Mouse (Mus musculus) layer of hippocampus, adult 8-10 months (tissue): ENCODE measurements around the gene Dstyk. TPM values are rescaled to one million over a fixed set of nuclear protein-coding genes. Genes with fewer than 3 reads are reported as not detected.
"Not testable (repeated sequence)": the region's sequence is repeated elsewhere in the genome, so short reads cannot be mapped to it uniquely, and the experiment has no call there.

ENCODE experiments used
- DNase-seq, 2 experiments: peaks; one replicate each; pipeline ENCODE4 v3.0.0; 2022; ENCODE audit warnings: low spot score in 2 of 2
- total RNA-seq, 4 experiments: library from RNA; stranded (reverse); gene quantifications; 2 replicates each; pipeline ENCODE4 v1.2.4; 2022

Gene Dstyk
- total RNA-seq, 4 experiments from 2014 or later, result 41.2 to 53.1 (median 47.5) TPM

DNA sequence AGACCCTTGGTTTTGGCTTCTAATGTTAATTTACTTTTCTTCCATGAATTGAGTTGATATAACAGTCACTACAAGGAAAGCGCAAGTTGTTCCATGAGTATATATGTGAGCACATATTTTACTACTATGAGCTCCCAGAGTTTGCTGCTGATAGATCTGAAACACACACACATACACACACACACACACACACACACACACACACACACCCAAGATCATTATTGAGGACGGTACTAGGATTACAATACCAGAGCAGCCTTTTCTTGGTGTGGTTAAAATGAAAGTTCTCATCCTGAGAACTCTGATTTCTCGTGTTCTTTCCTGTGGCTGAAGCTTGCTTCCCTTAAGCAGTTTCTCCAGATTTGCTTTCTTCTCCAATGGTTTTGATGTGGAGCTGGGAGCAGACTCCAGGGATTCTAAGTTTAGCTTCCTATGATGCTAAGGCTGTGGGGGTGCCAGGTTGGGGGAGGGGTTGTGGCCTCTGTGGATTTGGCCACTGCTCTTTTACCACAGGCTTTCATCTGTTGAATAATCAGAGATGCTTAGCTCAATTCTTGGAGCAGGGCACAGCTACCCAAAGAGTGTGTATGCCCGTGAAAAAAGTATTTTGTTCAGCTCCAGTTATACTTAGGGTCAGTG is 19.1 kb downstream of the Dstyk start:
- DNase-seq, result no peak

DNA sequence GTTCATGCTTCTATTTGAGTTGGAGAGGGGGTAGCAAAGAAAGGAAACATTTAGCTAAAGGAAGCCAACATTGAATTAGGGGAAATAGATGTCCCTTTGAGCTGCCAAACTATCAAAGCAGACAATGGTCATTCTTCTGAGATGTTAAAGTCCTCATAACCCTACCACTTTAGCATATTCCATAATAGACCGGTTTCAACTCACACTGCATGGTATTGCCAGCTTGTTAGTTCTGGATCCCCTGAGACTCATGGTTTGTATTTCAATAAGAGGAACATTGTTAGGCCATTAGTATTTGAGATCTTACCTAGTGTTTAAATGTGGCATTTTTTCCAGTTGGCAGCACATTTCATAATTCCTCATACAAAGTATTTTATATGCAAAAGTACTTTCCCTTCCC is 19.6 kb downstream of the Dstyk start:
- DNase-seq, result no peak

DNA sequence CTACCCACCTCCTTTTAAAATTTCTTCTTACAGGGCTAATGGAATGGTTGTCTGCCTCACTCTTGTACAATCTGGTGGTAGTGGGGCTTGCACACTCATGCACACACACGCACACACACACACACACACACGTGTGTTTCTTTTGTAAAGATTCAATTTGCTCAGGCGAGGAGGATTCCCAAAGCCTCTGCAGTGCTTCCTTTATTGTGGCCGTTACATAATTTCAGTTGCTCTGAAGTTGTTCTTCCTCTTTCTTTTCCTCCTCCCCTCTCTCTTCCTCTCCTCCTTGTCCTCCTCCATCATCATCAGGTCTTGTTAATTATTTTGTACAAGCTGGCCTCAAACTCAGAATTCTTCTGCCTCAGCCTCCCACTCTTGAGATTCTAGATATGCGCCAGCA is 20.0 kb downstream of the Dstyk start:
- DNase-seq, result no peak

DNA sequence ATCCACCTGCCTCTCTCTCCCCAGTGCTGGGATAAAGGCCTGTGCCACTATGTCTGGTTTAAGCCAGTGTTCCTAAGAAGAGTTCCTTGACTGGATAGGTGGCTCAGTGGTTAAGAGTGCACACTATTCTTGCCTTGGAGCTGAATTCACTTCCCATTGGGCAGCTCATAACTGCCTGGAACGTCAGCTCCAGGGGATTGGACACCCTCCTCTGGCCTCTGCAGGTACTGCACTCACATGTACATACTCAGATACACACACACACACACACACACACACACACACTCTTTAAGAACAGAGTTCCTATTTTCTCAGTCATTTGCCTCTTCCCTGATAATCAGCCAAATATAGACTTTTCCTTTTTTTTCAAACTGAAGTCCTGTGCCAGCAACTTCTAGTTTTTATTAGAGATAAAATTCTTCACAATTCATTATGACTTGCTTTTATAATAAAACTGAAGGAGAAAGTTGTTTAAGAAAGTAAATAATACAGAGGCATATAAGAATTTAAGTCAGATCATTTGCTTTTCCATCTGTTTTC is 23.6 kb downstream of the Dstyk start:
- DNase-seq, result no peak

DNA sequence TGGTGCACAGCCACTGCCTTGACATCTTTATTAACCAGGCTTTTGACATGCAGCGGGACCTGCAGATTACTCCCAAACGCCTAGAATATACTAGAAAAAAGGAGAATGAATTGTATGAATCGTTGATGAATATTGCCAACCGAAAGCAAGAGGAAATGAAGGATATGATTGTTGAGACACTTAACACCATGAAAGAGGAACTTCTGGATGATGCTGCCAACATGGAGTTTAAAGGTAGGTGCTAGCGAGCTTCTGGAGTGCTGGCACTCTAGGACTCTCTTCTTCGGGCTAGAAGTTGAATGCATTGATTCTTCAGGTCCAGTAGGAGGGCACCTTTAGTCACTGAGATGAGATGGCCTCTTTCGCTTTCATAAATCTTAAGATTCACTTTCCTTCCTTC is 32.4 kb downstream of the Dstyk start:
- no peak for DNase-seq

DNA sequence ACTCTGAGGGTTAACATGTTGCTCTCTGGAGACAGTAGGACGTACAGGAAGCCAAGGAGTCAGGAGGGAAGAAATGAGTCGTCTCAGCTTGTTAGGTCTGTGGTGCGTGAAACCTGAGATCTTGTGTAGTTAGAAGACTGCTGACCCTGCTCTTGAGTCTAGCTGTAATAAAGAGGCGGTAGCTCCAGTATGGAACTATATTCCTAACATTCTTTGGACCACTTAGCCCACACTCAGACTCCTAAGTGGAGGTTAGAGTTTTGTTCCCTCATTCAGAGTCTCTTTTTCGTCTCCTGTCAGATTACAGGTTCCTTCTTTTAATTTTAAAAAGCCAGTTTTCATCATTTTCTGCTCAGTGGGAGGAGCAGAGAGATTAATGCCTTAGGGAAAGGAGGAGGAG is 47.3 kb downstream of the Dstyk start:
- DNase-seq, result no peak

DNA sequence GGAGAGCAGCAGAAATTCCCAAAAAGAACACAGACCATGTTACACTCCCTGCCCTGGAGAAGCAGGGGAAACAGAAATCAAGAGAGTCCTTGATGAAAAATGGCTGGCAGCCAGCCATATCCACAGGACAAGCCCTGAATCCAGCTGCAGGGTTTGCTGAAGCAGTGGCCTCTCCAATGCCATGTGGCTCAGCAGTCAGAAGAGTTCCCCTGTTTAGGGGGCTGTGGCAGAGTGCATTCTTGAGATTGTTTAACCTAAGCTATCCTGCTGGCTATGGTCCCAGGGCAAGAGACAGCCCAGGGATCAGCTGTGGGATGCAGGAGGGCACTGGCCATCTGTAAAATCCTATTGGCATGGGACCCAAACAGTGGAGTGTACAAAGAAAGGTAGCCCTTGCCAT is 51.6 kb downstream of the Dstyk start:
- no peak for DNase-seq

DNA sequence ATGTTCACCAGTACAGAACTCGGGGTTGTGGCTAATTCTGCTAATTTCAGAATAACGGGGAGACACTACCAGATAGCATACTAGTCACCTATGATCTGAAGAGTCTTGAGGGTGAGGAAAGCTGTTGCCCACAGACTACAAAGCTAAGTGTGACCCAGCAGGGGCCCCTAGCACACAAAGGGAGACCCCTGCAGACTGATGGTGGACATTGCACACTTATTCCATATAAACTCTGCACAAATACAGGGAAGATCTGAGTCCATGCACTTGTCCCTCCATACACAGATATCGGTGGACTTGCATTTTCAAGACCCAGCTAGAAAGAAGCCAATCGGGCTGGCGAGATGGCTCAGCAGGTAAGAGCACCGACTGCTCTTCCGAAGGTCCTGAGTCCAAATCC is 52.2 kb downstream of the Dstyk start:
- no peak for DNase-seq

DNA sequence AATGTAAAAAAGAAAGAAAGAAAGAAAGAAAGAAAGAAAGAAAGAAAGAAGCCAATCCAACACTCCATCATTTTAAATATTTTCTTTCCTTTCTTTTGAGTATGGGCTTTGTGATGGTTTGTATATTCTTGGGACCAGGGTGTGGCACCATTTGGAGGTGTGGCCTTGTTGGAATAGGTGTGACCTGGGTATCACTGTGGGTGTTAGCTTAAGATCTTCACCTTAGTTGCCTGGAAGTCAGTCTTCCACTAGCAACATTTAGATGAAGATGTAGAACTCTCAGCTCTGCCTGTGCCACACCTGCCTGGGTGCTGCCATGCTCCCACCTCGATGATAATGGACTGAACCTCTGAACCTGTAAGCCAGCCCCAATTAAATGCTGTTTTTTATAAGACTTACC is 52.7 kb downstream of the Dstyk start:
- not testable (repeated sequence) for DNase-seq

DNA sequence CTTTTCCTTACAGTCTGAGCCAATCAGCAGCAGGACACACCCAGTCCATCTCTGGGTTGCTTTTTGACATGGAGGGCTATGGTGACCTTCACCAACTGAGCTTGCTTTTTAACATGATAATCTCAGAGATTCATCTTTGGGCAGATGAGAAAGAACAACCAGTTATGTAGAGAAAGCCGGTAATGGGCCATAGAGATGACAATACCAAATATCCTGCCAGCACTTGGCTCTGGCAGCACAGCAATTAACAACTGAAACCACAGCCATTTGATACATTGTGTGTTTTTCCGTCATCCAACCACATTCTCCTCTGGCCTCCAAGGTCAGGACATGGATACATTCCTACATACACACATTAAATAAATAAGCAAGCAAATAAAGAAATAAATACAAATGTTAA is 53.7 kb downstream of the Dstyk start:
- DNase-seq, result no peak

DNA sequence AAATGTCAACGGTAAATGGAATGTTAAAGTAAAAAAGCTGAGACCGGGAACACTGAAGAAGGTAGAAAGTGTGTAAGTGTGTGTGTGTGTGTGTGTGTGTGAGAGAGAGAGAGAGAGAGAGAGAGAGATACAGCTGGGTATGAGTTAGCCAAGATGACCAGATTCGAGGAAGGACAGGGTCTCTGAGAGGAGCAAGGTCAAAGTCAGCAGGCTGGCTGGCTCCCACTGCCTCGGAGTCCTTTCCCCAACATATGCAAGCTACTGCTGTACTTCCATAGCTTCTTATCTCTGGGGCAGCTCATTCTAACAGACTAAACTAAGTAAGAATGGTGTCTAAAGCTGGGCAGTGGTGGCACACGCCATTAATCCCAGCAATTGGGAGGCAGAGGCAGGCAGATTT is 54.1 kb downstream of the Dstyk start:
- DNase-seq, result no peak

DNA sequence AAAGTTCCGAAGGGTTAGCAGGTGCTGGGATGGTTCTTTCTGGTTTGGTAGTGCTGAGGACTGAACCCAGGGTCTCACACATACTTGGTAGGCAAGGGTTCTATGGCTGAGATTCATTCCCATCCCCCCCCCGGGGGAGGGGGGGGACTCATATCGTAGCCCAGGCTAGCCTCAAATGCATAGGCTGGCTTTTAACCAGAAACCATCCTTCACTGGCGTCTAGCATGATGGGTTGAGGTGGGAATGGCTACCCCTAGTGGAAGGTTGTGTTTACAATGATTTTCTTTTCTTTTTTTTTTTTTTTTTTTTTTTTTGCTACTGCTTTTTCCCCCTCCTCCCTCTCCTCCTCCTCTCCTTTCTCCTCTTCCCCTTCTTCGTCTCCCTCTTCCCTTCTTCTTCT is 55.2 kb downstream of the Dstyk start:
- DNase-seq, result no peak

DNA sequence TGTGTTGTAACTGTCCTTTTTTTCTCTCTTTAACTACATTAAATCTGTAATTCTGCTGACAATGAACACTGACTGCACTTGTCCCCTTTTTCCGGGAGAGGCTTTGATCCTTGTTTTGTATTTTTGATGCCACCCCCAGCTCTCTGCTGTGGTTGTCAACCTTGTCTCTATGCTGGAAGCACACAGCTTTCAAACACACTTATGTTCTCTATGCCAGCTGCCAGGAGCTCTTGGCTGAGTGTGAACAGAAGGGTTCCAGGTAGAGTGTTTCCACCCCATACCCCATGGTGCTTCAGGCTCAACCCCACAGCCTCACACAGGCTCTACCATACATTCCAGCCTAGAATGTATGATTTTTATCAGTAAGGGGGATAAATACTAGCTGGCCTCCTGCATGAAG is 57.1 kb downstream of the Dstyk start:
- DNase-seq, result peak in 1 of 2 experiments; percentile 39

DNA sequence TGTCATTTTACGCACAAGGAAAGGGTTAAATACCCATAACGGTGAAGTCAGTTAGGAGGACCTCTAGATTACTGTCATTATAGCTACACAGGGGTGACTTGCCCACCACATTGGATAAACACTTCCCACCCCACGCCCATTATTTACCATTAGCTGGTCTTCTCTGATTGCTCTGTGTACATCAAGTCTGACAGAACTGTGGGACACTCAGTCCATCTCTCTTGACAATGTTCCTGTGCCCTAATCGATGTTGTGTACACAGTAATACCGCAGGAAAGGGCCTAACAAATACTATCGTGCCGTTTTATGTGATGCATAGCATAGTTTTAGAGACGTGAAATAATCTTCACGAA is 59.2 kb downstream of the Dstyk start:
- DNase-seq, result no peak

DNA sequence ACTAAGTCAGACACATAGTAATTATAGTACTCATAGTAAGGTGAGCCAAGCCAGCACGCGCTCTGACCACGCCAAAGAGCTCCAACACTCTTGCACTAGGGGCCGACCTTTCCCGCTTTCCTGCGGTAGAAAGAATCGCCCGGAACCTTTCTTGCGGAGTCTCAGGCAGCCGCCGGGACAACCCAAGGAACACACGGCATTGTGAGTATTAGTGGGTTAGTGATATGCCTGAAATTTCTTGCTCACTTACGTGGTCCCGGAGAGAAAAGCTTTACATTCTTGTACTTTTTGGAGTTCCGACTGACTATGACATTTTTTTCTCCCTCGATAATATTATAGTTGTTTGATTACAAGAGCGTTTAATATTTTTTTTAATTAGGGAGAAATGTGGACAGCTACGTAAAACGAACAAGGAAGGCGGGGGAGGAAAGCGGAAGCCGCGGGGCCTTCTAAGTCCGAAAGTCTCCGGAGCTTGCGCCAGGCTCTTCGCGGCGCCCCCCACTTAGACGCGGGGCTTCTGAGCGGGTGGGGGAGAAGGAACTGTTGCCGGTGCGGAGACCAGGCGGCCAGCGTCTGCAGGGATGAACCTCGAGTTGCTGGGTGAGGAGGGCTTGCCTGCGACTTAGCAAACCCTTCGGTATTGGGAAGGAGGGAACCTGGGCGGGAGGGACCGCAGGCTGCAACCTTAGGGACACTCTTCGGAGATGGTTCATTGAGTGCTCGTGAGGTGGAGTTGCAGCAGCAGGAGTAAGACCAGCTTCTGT is 59.8 kb downstream of the Dstyk start, which contains the start of gene Rbbp5:
Rbbp5 (plus strand) TSS at position 438 of the 764 bp plus-strand sequence.
- DNase-seq, result peak; percentile 74 to 81

DNA sequence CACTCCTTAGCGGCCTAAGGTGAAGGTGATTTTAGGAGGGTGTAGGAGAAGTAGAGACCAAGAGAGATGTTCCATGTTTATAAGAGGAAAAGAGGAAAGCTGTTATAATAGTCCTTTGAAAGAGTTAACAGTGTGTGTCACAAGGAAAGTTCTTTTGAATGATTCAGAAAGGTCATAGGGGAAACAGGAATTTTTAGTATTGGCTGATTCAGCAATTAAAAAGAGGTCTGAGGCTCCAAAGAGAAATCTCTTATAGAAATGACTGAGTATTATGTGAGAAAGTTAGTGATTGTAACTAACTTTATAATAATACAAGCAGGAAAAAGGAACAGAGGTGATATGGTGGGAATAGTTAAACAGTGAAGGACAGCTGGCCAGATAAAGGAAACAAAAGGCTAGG is 62.1 kb downstream of the Dstyk start:
- no peak for DNase-seq

DNA sequence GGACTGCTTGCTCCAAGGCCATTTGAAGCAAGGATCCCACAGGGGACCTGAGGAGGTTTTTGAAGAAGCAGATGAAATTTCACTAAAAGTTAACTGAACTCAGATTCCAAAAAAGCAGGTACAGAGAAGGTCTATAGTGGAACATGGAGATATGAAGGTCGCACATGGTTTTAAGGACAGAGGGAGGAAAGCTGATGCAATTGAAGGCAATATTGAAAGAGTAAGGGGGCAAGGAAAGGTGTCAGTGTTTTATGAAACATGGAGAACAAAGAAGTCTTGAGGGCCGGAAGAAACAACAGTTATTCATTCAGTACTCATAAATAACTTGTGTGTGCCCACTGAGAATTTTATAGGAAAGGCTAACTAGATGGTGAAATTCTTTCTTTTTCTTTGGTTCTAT is 64.3 kb downstream of the Dstyk start:
- no peak for DNase-seq

DNA sequence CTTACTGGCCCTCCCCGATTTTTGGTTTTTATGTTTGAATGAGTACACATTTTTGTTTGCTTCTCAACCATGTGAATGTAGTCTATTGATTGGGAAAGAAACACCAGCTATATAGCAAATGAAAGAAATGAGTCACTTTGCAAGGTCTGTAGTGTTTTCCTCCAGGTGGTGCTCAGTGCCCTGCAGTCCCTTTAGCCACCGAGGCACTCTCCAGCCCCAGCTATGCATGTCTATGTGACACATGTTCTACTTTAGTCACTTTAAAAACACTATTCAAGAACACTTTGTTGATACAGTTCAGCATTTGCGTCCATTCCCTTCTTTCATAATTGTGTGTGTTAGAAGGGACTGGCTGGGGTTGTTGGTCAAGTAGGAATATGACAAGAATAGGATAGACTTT is 65.9 kb downstream of the Dstyk start:
- no peak for DNase-seq

DNA sequence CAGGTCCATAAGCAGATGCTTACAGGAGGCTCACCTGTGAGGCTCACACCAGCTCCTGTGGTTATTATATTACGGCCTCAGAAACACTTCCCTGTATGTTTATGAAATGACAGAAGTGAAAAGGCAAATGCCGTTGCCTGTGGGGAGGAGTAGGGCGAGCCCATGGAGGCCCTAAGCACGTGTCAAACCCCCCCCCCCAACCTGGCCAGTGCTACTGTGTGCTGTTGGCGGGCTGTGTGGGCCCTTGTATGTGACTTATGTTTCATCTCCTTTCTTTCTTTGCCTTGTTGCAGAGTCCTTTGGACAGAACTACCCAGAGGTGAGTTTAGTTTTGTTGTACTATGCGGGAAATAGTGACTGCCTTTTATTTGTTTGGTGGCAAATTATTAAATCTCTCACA is 66.4 kb downstream of the Dstyk start:
- DNase-seq, result no peak

DNA sequence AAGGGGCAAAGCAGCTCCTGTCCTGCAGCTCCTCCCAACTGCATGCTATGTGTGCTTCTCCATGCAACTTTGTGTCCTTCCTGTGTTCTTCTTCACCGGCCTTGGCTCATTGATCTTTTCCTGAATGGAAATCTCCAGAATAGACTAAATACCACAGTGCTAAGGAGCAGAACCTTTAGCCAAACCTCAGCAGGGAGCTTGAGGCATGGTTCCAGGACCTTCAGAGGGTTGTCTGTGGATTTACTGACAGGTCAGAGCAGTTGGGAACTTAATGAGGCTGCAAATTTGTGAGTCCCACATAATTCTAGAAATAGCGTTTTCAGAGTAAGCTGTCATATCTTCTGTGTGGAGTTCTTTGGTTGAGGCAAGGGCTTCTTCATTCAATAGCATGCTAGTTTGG is 83.2 kb downstream of the Dstyk start:
- no peak for DNase-seq

DNA sequence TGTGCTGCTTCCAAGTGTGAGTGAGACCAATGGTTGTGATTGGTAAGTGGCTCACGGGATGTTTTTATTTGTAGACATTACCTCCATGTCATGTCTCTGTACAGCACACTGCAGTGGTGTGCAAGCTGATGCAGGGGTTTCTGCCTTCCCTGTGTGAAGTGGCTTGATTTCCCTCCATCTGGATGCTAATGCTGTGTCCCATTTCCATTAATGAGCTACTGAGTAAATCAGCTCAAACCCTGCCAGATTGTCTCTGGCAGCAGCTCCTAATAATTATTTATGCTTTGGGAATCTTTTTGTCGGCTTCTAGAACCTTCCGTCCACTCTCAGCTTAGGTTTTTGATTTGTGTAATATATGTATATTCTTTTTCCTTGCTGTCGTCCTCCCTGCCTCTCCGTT is 87.8 kb downstream of the Dstyk start:
- no peak for DNase-seq

DNA sequence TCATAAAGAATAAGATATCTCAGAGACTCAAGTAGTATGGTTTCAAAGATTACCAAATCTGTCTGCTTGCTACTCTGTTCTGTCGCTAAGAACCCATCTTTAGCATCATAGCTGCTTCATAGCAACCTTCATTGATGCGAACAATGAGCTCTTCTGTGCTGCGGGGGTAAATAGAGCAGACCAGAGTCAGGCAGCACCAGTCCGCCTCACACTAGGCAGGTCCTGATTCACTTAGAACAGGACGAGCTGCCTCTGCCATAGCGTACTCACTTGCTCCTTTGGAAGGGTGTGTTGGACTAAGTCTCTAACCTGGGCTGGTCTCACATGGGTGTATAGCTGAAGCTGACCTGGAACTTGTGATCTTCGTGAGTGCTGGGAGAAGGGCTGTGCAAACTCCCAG is 88.7 kb downstream of the Dstyk start, which contains the start of gene Tmem81:
Tmem81 (plus strand) TSS at position 173 of the 400 bp plus-strand sequence.
- DNase-seq, result no peak

DNA sequence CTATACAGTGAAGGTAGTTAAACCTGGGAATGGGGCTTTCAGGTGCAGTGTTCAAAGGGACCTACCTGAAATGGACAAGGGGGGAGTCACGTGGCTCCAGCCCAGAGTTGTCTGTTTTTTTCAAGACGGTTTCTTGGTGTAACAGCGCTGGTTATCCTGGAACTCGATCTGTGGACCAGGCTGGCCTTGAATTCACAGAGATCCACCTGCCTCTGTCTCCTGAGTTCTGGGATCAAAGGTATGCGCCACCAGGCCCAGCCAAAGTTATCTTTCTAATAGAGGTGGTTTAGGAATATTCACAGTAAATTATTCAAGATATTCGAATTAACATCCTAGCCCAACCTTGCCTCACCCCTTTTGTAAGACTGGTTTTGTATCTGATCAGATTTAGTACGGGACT is 89.3 kb downstream of the Dstyk start:
- DNase-seq, result no peak
